Mouse (Mus musculus): ENCODE measurements around the gene Eef1g. TPM values are rescaled to one million over a fixed set of nuclear protein-coding genes. Genes with fewer than 3 reads are reported as not detected.

Eef1g gene
- polyA plus RNA-seq, 1 experiment from 2014 or later = 289 TPM

- Histone ChIP-seq H3K4me3 (peak overlapping the region; percentile 57), H3K9ac (peak overlapping the region; percentile 53), H3K27ac (replicated peaks) (0 out of 2 replicates have a peak overlapping the region, but pooled peaks have one; percentile 61), H3K9me3 (no peaks in the 10 kb centered on the region), H3K27me3 (no peaks in the 10 kb centered on the region; the same call in 1 of the 2 replicates), H3K4me2 (peak overlapping the region; percentile 78), H3K36me3 (peaks cover 19% of the 10 kb centered on the region), H3K4me1 (replicated peaks) (peaks cover 18% of the 10 kb centered on the region)
- WGBS = 19% methylated on average over 11 of the region's 11 CpGs
- ATAC-seq (ENCODE audit: low FRiP score, low read depth) = 0 out of 2 replicates have a peak, but pooled peaks have one; percentile 1
Observed at GRCm38 (mm10) chr19:8930117-8930516, 36.7 kb upstream of the Eef1g start.

- peak overlapping the region; percentile 78; the same call in 1 of the 2 replicates for H3K4me2 ChIP-seq
- H3K36me3 ChIP-seq = peaks cover 18% of the 10 kb centered on the region
- no peaks in the 10 kb centered on the region; the same call in 1 of the 2 replicates for H3K27me3 ChIP-seq
- no peak overlapping the region for H3K27ac ChIP-seq (replicated peaks)
- H3K9ac ChIP-seq = no peak overlapping the region
- H3K9me3 ChIP-seq = no peaks in the 10 kb centered on the region
- WGBS = 90% methylated on average over 7 of the region's 7 CpGs
- ATAC-seq (ENCODE audit: low FRiP score, low read depth) = no peak
- no peak overlapping the region for H3K4me3 ChIP-seq
- H3K4me1 ChIP-seq (replicated peaks) = peaks cover 18% of the 10 kb centered on the region
Observed at GRCm38 (mm10) chr19:8930771-8931170, 36.1 kb upstream of the Eef1g start.

GRCm38 (mm10) chr19:8936736-8937135 is 30.1 kb upstream of the Eef1g start:
- Histone ChIP-seq H3K4me2 (no peak overlapping the region), H3K4me3 (no peak overlapping the region), H3K27ac (replicated peaks) (no peak overlapping the region), H3K36me3 (0 out of 2 replicates have a peak, but pooled peaks cover 2% of the 10 kb centered on the region), H3K27me3 (no peaks in the 10 kb centered on the region), H3K9me3 (no peaks in the 10 kb centered on the region), H3K9ac (no peak overlapping the region), H3K4me1 (replicated peaks) (peaks cover 12% of the 10 kb centered on the region)
- 84% methylated on average over 2 of the region's 2 CpGs for WGBS
- ATAC-seq (ENCODE audit: low FRiP score, low read depth) = no peak

GRCm38 (mm10) chr19:8940526-8941133 is 26.2 kb upstream of the Eef1g start:
- Histone ChIP-seq H3K4me1 (replicated peaks) (peaks cover 37% of the 10 kb centered on the region), H3K9me3 (no peaks in the 10 kb centered on the region), H3K36me3 (peaks cover 10% of the 10 kb centered on the region), H3K4me2 (peak overlapping the region; percentile 66; the same call in 1 of the 2 replicates), H3K27ac (replicated peaks) (no peak overlapping the region), H3K27me3 (no peaks in the 10 kb centered on the region), H3K4me3 (peak overlapping the region; percentile 92; the same call in 1 of the 2 replicates), H3K9ac (no peak overlapping the region; the same call in 1 of the 2 replicates)
- no peak for ATAC-seq (ENCODE audit: low FRiP score, low read depth)
- 84% methylated on average over 15 of the region's 15 CpGs for WGBS

- Histone ChIP-seq H3K4me3 (peak overlapping the region; percentile 92), H3K4me2 (peak overlapping the region; percentile 66), H3K4me1 (replicated peaks) (peaks cover 37% of the 10 kb centered on the region), H3K9ac (peak overlapping the region; percentile 94), H3K27me3 (no peaks in the 10 kb centered on the region), H3K36me3 (peaks cover 13% of the 10 kb centered on the region), H3K9me3 (no peaks in the 10 kb centered on the region), H3K27ac (replicated peaks) (peak overlapping the region; percentile 90)
- ATAC-seq (ENCODE audit: low FRiP score, low read depth) = peak; percentile 24; the same call in 1 of the 2 replicates
- WGBS = 29% methylated on average over 10 of the region's 10 CpGs
Observed at GRCm38 (mm10) chr19:8941136-8941514, 25.7 kb upstream of the Eef1g start.

- peak; percentile 95 for ATAC-seq (ENCODE audit: low FRiP score, low read depth)
- Histone ChIP-seq H3K27ac (replicated peaks) (peak within 1 kb of the TSS; percentile 90), H3K36me3 (peaks cover 18% of the 10 kb centered on the region), H3K9ac (peak within 1 kb of the TSS; percentile 94), H3K27me3 (no peaks in the 10 kb centered on the region), H3K9me3 (no peaks in the 10 kb centered on the region), H3K4me2 (peak within 1 kb of the TSS; percentile 66), H3K4me3 (peak within 1 kb of the TSS; percentile 92), H3K4me1 (replicated peaks) (peaks cover 37% of the 10 kb centered on the region)
- under 1% methylated on average over 64 of the region's 64 CpGs for WGBS
Observed at GRCm38 (mm10) chr19:8941515-8942217, 25.2 kb upstream of the Eef1g start, which contains the start of gene Mta2. Gene Mta2 (plus strand): TSS chr19:8941875.

- ATAC-seq (ENCODE audit: low FRiP score, low read depth) = peak; percentile 29; the same call in 1 of the 2 replicates
- Histone ChIP-seq H3K4me1 (replicated peaks) (peaks cover 37% of the 10 kb centered on the region), H3K27me3 (no peaks in the 10 kb centered on the region), H3K36me3 (peaks cover 24% of the 10 kb centered on the region), H3K4me2 (peak overlapping the region; percentile 66), H3K27ac (replicated peaks) (peak overlapping the region; percentile 90), H3K9ac (peak overlapping the region; percentile 94), H3K9me3 (no peaks in the 10 kb centered on the region), H3K4me3 (peak overlapping the region; percentile 92)
- under 1% methylated on average over 46 of the region's 46 CpGs for WGBS
Observed at GRCm38 (mm10) chr19:8942276-8942964, 24.4 kb upstream of the Eef1g start.

- H3K27me3 ChIP-seq = no peaks in the 10 kb centered on the region
- peak overlapping the region; percentile 66 for H3K4me2 ChIP-seq
- no peak for ATAC-seq (ENCODE audit: low FRiP score, low read depth)
- WGBS = 66% methylated on average over 2 of the region's 2 CpGs
- peaks cover 37% of the 10 kb centered on the region for H3K4me1 ChIP-seq (replicated peaks)
- peak overlapping the region; percentile 92 for H3K4me3 ChIP-seq
- peak overlapping the region; percentile 94 for H3K9ac ChIP-seq
- H3K36me3 ChIP-seq = peaks cover 31% of the 10 kb centered on the region
- no peaks in the 10 kb centered on the region for H3K9me3 ChIP-seq
- H3K27ac ChIP-seq (replicated peaks) = peak overlapping the region; percentile 90; the same call in 1 of the 2 replicates
Observed at GRCm38 (mm10) chr19:8943047-8943446, 23.8 kb upstream of the Eef1g start.

- Histone ChIP-seq H3K4me1 (replicated peaks) (peaks cover 37% of the 10 kb centered on the region), H3K27me3 (no peaks in the 10 kb centered on the region), H3K36me3 (peaks cover 41% of the 10 kb centered on the region), H3K9ac (0 out of 2 replicates have a peak overlapping the region, but pooled peaks have one; percentile 94), H3K27ac (replicated peaks) (no peak overlapping the region), H3K4me3 (peak overlapping the region; percentile 13), H3K9me3 (no peaks in the 10 kb centered on the region), H3K4me2 (peak overlapping the region; percentile 66; the same call in 1 of the 2 replicates)
- 60% methylated on average over 5 of the region's 5 CpGs for WGBS
- ATAC-seq (ENCODE audit: low FRiP score, low read depth) = no peak
Observed at GRCm38 (mm10) chr19:8944062-8944461, 22.8 kb upstream of the Eef1g start.

- no peak for ATAC-seq (ENCODE audit: low FRiP score, low read depth)
- H3K9me3 ChIP-seq = no peaks in the 10 kb centered on the region
- H3K4me1 ChIP-seq (replicated peaks) = peaks cover 37% of the 10 kb centered on the region
- H3K27ac ChIP-seq (replicated peaks) = no peak overlapping the region
- peak overlapping the region; percentile 66 for H3K4me2 ChIP-seq
- H3K27me3 ChIP-seq = no peaks in the 10 kb centered on the region
- H3K9ac ChIP-seq = 0 out of 2 replicates have a peak overlapping the region, but pooled peaks have one; percentile 12
- peaks cover 45% of the 10 kb centered on the region for H3K36me3 ChIP-seq
- WGBS = 32% methylated on average over 5 of the region's 5 CpGs
- H3K4me3 ChIP-seq = no peak overlapping the region
Observed at GRCm38 (mm10) chr19:8944750-8945149, 22.1 kb upstream of the Eef1g start.

GRCm38 (mm10) chr19:8945251-8945650 is 21.6 kb upstream of the Eef1g start:
- no peak overlapping the region for H3K9ac ChIP-seq
- 81% methylated on average over 6 of the region's 6 CpGs for WGBS
- no peaks in the 10 kb centered on the region for H3K9me3 ChIP-seq
- peaks cover 37% of the 10 kb centered on the region for H3K4me1 ChIP-seq (replicated peaks)
- no peaks in the 10 kb centered on the region for H3K27me3 ChIP-seq
- peaks cover 47% of the 10 kb centered on the region for H3K36me3 ChIP-seq
- peak overlapping the region; percentile 66; the same call in 1 of the 2 replicates for H3K4me2 ChIP-seq
- no peak overlapping the region for H3K27ac ChIP-seq (replicated peaks)
- H3K4me3 ChIP-seq = no peak overlapping the region
- no peak for ATAC-seq (ENCODE audit: low FRiP score, low read depth)
